21 mouse cellular contexts compared by ENCODE assay signal in genomic region chr19:24098691-24099090, GRCm38 (mm10).
DNase-seq lines count a peak whose midpoint lies in the region; ATAC-seq lines count a peak whose summit lies in the region.
"Had no signal": no experiment of that assay in that cellular context is flagged by ENCODE, and none has a peak within 500 bp of the region (broad histone marks: within the 10 kb centered on the region; RNA-seq: fewer than 3 reads in every experiment).

No protein-coding gene starts in this region.

- intact Hi-C loops in left cerebral cortex, postnatal 36 days (cut with DNase I), result no loop called here

- no peaks in the 10 kb centered on the region for H3K27me3 ChIP-seq in hindbrain, embryonic 14.5 days (ENCODE audit: control insufficient read depth, insufficient read depth, low read length)
- H3K27me3 ChIP-seq: forebrain, embryonic 13.5 days; heart, embryonic 13.5 days; hindbrain, embryonic 15.5 days had no signal

- no peak overlapping the region for H3K4me2 ChIP-seq in hindbrain, embryonic 14.5 days (replicated peaks)
- H3K4me2 ChIP-seq: forebrain, embryonic 13.5 days; heart, embryonic 13.5 days; hindbrain, embryonic 15.5 days had no signal

- H3K4me3 ChIP-seq in hindbrain, embryonic 14.5 days (replicated peaks; ENCODE audit: low read length), result no peak overlapping the region
- H3K4me3 ChIP-seq: erythroblast, embryonic 14.5 days; forebrain, embryonic 13.5 days; heart, adult 2 months; heart, embryonic 10.5 days; heart, embryonic 13.5 days; hindbrain, embryonic 15.5 days had no signal

- no peak overlapping the region for H3K9ac ChIP-seq in hindbrain, embryonic 14.5 days
- H3K9ac ChIP-seq: forebrain, embryonic 13.5 days; heart, embryonic 13.5 days; hindbrain, embryonic 15.5 days had no signal

- no peaks in the 10 kb centered on the region; the same call in none of the 2 replicates for H3K36me3 ChIP-seq in hindbrain, embryonic 14.5 days (replicated peaks; ENCODE audit: control insufficient read depth, insufficient read depth)
- H3K36me3 ChIP-seq: hindbrain, embryonic 15.5 days had no signal

- H3K4me1 ChIP-seq in hindbrain, embryonic 14.5 days (replicated peaks; ENCODE audit: control insufficient read depth, insufficient read depth, low read length), result no peaks in the 10 kb centered on the region
- H3K4me1 ChIP-seq: forebrain, embryonic 13.5 days; heart, embryonic 10.5 days; hindbrain, embryonic 15.5 days had no signal

- ATAC-seq in hindbrain, embryonic 14.5 days (ENCODE audit: low FRiP score), result no peak
- ATAC-seq: forebrain, embryonic 13.5 days; forebrain, embryonic 16.5 days had no signal

- no peak overlapping the region for H3K27ac ChIP-seq in hindbrain, embryonic 14.5 days
- H3K27ac ChIP-seq: forebrain, embryonic 13.5 days; heart, adult 2 months; heart, embryonic 10.5 days; heart, embryonic 13.5 days; hindbrain, embryonic 15.5 days had no signal

- peak; percentile 32 for DNase-seq in urinary bladder, postnatal 14 days (ENCODE audit: low spot score)
- DNase-seq in urinary bladder, postnatal 25 days (ENCODE audit: low spot score), result no peak
- peak; percentile 60 for DNase-seq in Muller cell, postnatal 12 days (ENCODE audit: inconsistent ontology term)
- peak; percentile 8 for DNase-seq in retina, embryonic 14.5 days (ENCODE audit: low spot score)
- no peak for DNase-seq in left cerebral cortex, postnatal 36 days (ENCODE audit: low spot score in 2 of 2)
- no peak for DNase-seq in hindbrain, embryonic 14.5 days (ENCODE audit: low spot score)
- DNase-seq: adrenal gland, adult 2 months; cerebellum, adult 11 months; cerebellum, adult 2 months; cerebellum, adult 9-11 months; cerebellum, postnatal 25 days; gastrocnemius, postnatal 10 days; gastrocnemius, postnatal 36 days; heart, adult 2 months; heart, postnatal 4 days had no signal

- no peaks in the 10 kb centered on the region for H3K9me3 ChIP-seq in hindbrain, embryonic 14.5 days (ENCODE audit: control insufficient read depth, low read length)
- H3K9me3 ChIP-seq: forebrain, embryonic 13.5 days; heart, embryonic 10.5 days; heart, embryonic 13.5 days; hindbrain, embryonic 15.5 days had no signal

- WGBS in hindbrain, embryonic 14.5 days, result 94% methylated on average over 10 of the region's 10 CpGs

Comparison
In these comparisons a context has a peak if more than half of its experiments do, and no peak if none do; other contexts are left out.
1. DNase-seq: peak in urinary bladder, postnatal 14 days (single experiment), Muller cell, postnatal 12 days (single experiment) and retina, embryonic 14.5 days (single experiment); none in urinary bladder, postnatal 25 days (single experiment), left cerebral cortex, postnatal 36 days (0 of 2) and hindbrain, embryonic 14.5 days (single experiment).